Mouse (Mus musculus): Measurements from ENCODE around the gene Stau1. TPM values are rescaled to one million over a fixed set of nuclear protein-coding genes. Genes with fewer than 3 reads are reported as not detected.

The Stau1 gene
- 72.5 and 74.9 TPM in 2 replicates for polyA plus RNA-seq (2011; ENCODE audit: insufficient read length, low read depth, missing spikeins)

GRCm38 (mm10) chr2:166995796-166996532 is at the start of gene Stau1:
TSS of gene Stau1 (minus strand) at chr2:166996299.
- Histone ChIP-seq H3K4me1 (ENCODE audit: control insufficient read depth, insufficient read depth, low read length) (peaks cover 12% of the 10 kb centered on the region), H3K27ac (ENCODE audit: insufficient read depth, low read length) (peak within 1 kb of the TSS; percentile 88), H3K4me3 (ENCODE audit: insufficient read depth, low read length) (peak within 1 kb of the TSS; percentile 71)
- TF ChIP-seq POLR2A (IDR thresholded peaks at IDR 0.05; ENCODE audit: low read depth, low read length) (peak; percentile 92), CTCF (IDR thresholded peaks at IDR 0.05; ENCODE audit: borderline replicate concordance, insufficient read depth, low read length) (no peak)

DNA sequence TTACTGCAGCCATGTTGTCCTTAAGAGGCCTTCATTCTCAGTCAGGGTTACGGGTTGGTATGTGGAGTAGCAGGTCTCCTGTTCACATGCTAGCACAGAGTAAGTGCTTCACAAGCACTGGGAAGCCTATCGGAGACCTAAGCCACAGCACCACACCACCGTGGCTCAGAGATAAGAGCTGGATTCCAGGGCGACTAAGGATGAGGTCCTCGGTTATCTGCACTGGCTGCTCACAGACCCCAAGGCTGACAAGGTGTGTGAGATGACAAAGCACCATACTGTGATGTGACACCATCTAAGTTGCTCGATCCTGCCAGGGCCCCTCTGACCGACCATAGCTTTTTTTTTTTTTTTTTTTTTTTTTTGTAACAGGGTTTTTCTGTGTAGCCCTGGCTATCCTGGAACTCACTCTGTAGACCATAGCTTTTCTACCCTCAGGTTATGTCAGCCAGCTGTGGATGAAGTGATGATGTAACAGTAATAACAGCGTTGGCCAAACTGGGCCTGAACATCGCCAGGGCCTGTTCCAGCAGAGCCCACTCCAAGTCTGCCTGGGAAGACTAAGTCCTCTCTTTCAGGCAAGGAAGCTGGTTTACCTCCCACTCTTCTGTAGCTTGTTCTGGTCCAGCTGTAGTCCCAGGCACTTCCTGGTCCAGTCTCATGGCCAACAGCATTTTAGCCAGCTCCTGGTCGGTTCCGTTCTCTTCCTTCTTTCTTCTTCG is 47.5 kb upstream of the Stau1 start:
- no peak overlapping the region for H3K27ac ChIP-seq (ENCODE audit: insufficient read depth, low read length)
- H3K4me1 ChIP-seq (ENCODE audit: control insufficient read depth, insufficient read depth, low read length) = no peaks in the 10 kb centered on the region
- no peak for TF ChIP-seq CTCF (IDR thresholded peaks at IDR 0.05; ENCODE audit: borderline replicate concordance, insufficient read depth, low read length)
- TF ChIP-seq POLR2A (IDR thresholded peaks at IDR 0.05; ENCODE audit: low read depth, low read length) = no peak
- no peak overlapping the region for H3K4me3 ChIP-seq (ENCODE audit: insufficient read depth, low read length)

DNA sequence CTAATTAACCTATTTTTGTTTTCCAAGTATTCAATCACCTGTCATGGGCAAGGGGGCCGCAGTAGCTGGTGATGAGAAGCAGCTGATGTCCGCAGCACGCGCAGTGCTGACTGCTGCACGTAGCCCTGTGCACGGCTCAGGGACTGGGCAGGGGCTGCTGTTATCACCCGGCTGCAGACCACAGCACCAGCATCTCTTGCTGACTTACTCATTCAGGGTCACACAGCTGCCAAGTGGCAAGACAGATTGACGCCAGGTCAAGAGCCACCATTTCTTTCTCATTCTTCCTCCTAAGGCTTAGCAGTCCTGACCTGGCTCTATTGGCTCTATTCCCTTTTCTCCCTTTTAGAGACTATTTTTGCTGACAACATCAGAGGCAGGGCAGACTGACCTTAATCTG is 43.3 kb upstream of the Stau1 start:
- TF ChIP-seq POLR2A (IDR thresholded peaks at IDR 0.05; ENCODE audit: low read depth, low read length) (no peak), CTCF (IDR thresholded peaks at IDR 0.05; ENCODE audit: borderline replicate concordance, insufficient read depth, low read length) (no peak)
- H3K4me1 ChIP-seq (ENCODE audit: control insufficient read depth, insufficient read depth, low read length) = no peaks in the 10 kb centered on the region
- no peak overlapping the region for H3K27ac ChIP-seq (ENCODE audit: insufficient read depth, low read length)
- no peak overlapping the region for H3K4me3 ChIP-seq (ENCODE audit: insufficient read depth, low read length)

DNA sequence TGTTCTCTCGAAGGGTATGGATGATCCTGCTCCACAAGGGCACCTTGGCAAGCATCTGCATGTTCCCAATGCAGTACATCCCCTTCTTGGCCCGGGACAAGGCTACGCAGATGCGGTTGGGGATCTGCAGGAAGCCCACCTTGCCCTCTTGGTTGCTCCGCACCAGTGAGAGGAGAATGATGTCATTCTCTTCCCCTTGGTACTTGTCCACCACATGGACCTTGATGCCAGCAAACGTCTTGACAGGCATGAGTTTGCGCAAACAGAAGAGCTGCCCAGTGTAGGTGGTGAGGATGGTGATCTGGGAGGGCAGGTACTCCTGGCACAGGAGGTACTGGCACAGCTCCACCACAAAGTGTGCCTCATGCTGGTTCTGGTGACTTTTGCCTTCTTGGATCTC is 42.6 kb upstream of the Stau1 start:
- TF ChIP-seq POLR2A (IDR thresholded peaks at IDR 0.05; ENCODE audit: low read depth, low read length) (no peak), CTCF (IDR thresholded peaks at IDR 0.05; ENCODE audit: borderline replicate concordance, insufficient read depth, low read length) (no peak)
- Histone ChIP-seq H3K27ac (ENCODE audit: insufficient read depth, low read length) (no peak overlapping the region), H3K4me3 (ENCODE audit: insufficient read depth, low read length) (no peak overlapping the region), H3K4me1 (ENCODE audit: control insufficient read depth, insufficient read depth, low read length) (no peaks in the 10 kb centered on the region)

- no peak overlapping the region for H3K4me3 ChIP-seq (ENCODE audit: insufficient read depth, low read length)
- TF ChIP-seq CTCF (IDR thresholded peaks at IDR 0.05; ENCODE audit: borderline replicate concordance, insufficient read depth, low read length) = no peak
- no peak for TF ChIP-seq POLR2A (IDR thresholded peaks at IDR 0.05; ENCODE audit: low read depth, low read length)
- H3K4me1 ChIP-seq (ENCODE audit: control insufficient read depth, insufficient read depth, low read length) = no peaks in the 10 kb centered on the region
- no peak overlapping the region for H3K27ac ChIP-seq (ENCODE audit: insufficient read depth, low read length)
Observed at GRCm38 (mm10) chr2:167038297-167038696, 42.2 kb upstream of the Stau1 start.

GRCm38 (mm10) chr2:167037710-167038109 is 41.6 kb upstream of the Stau1 start:
- Histone ChIP-seq H3K4me3 (ENCODE audit: insufficient read depth, low read length) (no peak overlapping the region), H3K4me1 (ENCODE audit: control insufficient read depth, insufficient read depth, low read length) (no peaks in the 10 kb centered on the region), H3K27ac (ENCODE audit: insufficient read depth, low read length) (no peak overlapping the region)
- TF ChIP-seq POLR2A (IDR thresholded peaks at IDR 0.05; ENCODE audit: low read depth, low read length) (no peak), CTCF (IDR thresholded peaks at IDR 0.05; ENCODE audit: borderline replicate concordance, insufficient read depth, low read length) (no peak)

DNA sequence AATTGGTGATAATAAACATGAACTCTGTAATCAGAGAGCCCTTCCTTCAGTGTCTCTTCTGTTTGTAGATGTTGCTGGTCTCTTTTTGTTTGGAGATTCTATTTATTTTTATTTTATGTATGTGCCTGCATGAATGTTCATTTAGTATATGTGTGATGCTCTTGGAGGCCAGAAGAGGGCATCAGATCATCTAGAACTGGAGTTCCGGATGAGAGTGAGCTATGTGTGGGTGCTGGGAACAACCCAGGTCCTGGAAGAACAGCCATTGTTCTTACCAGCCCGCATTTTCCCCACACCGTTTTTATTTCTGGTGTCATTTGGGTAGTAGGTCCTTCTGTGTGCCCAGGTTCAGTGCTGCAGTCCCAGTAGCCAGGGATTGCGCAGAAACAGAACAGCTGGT is 34.4 kb upstream of the Stau1 start:
- TF ChIP-seq POLR2A (IDR thresholded peaks at IDR 0.05; ENCODE audit: low read depth, low read length) (no peak), CTCF (IDR thresholded peaks at IDR 0.05; ENCODE audit: borderline replicate concordance, insufficient read depth, low read length) (no peak)
- Histone ChIP-seq H3K4me1 (ENCODE audit: control insufficient read depth, insufficient read depth, low read length) (no peaks in the 10 kb centered on the region), H3K4me3 (ENCODE audit: insufficient read depth, low read length) (no peak overlapping the region), H3K27ac (ENCODE audit: insufficient read depth, low read length) (no peak overlapping the region)

DNA sequence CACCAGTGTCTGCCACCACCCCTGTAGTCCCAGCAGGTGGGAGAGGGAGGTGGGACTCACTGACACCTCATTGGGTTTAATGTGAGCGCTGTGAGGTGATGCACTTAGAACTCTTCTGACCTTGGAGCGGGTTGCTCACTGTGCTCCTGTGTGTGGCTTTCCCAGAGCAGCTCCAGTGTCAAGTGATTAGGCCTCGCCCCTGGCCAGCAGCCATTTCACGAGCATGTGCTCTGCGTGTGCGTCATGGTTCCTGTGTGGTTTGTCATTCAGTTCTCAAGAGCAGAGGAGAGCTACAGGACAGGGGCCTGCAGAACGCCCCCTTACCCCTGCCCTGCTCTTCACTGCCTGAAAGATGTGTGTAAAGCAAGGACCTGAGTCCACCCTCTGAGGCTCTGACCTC is 32.5 kb upstream of the Stau1 start:
- TF ChIP-seq CTCF (IDR thresholded peaks at IDR 0.05; ENCODE audit: borderline replicate concordance, insufficient read depth, low read length) (no peak), POLR2A (IDR thresholded peaks at IDR 0.05; ENCODE audit: low read depth, low read length) (no peak)
- Histone ChIP-seq H3K27ac (ENCODE audit: insufficient read depth, low read length) (no peak overlapping the region), H3K4me3 (ENCODE audit: insufficient read depth, low read length) (no peak overlapping the region), H3K4me1 (ENCODE audit: control insufficient read depth, insufficient read depth, low read length) (no peaks in the 10 kb centered on the region)

- TF ChIP-seq POLR2A (IDR thresholded peaks at IDR 0.05; ENCODE audit: low read depth, low read length) (no peak), CTCF (IDR thresholded peaks at IDR 0.05; ENCODE audit: borderline replicate concordance, insufficient read depth, low read length) (no peak)
- Histone ChIP-seq H3K4me3 (ENCODE audit: insufficient read depth, low read length) (no peak overlapping the region), H3K27ac (ENCODE audit: insufficient read depth, low read length) (no peak overlapping the region), H3K4me1 (ENCODE audit: control insufficient read depth, insufficient read depth, low read length) (peaks cover 4% of the 10 kb centered on the region)
Observed at GRCm38 (mm10) chr2:167019396-167019795, 23.3 kb upstream of the Stau1 start.

DNA sequence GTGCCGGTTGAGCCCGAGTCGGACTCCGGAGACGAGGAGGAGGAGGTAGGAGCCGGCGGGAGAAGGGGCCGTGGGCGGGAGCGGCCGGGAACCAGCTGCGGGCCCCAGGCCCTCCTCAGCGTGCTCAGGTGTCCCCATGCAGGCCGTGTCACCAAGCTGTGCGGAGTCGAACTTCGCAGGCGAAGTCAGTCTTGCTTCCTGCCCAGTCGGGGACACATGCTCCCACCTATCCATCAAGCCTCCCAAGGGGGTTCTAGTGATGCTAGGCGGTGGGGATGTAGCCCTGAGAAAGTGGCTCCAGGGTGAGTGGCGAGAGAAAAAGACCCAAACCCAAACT is 19.3 kb upstream of the Stau1 start:
- Histone ChIP-seq H3K4me1 (ENCODE audit: control insufficient read depth, insufficient read depth, low read length) (peaks cover 4% of the 10 kb centered on the region), H3K27ac (ENCODE audit: insufficient read depth, low read length) (no peak overlapping the region), H3K4me3 (ENCODE audit: insufficient read depth, low read length) (peak overlapping the region; percentile 93)
- TF ChIP-seq CTCF (IDR thresholded peaks at IDR 0.05; ENCODE audit: borderline replicate concordance, insufficient read depth, low read length) = no peak
- TF ChIP-seq POLR2A (IDR thresholded peaks at IDR 0.05; ENCODE audit: low read depth, low read length) = no peak
